Comparison of ENCODE assay signal across 9 mouse cellular contexts in genomic region chr1:63729796-63730195, GRCm38 (mm10). TPM values are rescaled to one million over a fixed set of nuclear protein-coding genes. Genes with fewer than 3 reads are reported as not detected.
A peak's percentile ranks its signal among the peaks of the same experiment; 100 is the strongest.
DNase-seq lines count a peak whose midpoint lies in the region; ATAC-seq and TF ChIP-seq lines count a peak whose summit lies in the region.
"Had no signal": no experiment of that assay in that cellular context is flagged by ENCODE, and none has a peak within 500 bp of the region (broad histone marks: within the 10 kb centered on the region; RNA-seq: fewer than 3 reads in every experiment).

No protein-coding gene starts in this region.

- peak overlapping the region; percentile 59 for H3K4me2 ChIP-seq in hindbrain, embryonic 13.5 days
- peak overlapping the region; percentile 68 for H3K4me2 ChIP-seq in midbrain, embryonic 14.5 days (ENCODE audit: low read length)

- no peak for TF ChIP-seq POLR2A in cortical plate, adult 2 months (IDR thresholded peaks at IDR 0.05; ENCODE audit: extremely low read depth, insufficient read depth, low read length)

- peaks cover 1% of the 10 kb centered on the region; the same call in 1 of the 2 replicates for H3K4me1 ChIP-seq in cortical plate, adult 2 months (ENCODE audit: control insufficient read depth, insufficient read depth, low read length)
- peaks cover 25% of the 10 kb centered on the region for H3K4me1 ChIP-seq in hindbrain, embryonic 13.5 days (replicated peaks)
- H3K4me1 ChIP-seq in midbrain, embryonic 14.5 days (ENCODE audit: control insufficient read depth, insufficient read depth, low read length): peaks cover 14% of the 10 kb centered on the region

- no peak for TF ChIP-seq CTCF in cortical plate, adult 2 months (IDR thresholded peaks at IDR 0.05; ENCODE audit: extremely low read depth, insufficient read depth, low read length)

- intact Hi-C loops in left cerebral cortex, postnatal 10 days (cut with DNase I): no loop called here

- H3K4me3 ChIP-seq in cortical plate, adult 2 months (ENCODE audit: insufficient read depth, low read length): peak overlapping the region; percentile 58
- peak overlapping the region; percentile 68 for H3K4me3 ChIP-seq in hindbrain, embryonic 13.5 days
- H3K4me3 ChIP-seq in midbrain, embryonic 14.5 days (replicated peaks; ENCODE audit: low read depth, low read length): peak overlapping the region; percentile 53

- 40% methylated on average over 8 of the region's 8 CpGs for WGBS in hindbrain, embryonic 13.5 days
- 34% methylated on average over 8 of the region's 8 CpGs for WGBS in midbrain, embryonic 14.5 days

- H3K36me3 ChIP-seq in hindbrain, embryonic 13.5 days: no peaks in the 10 kb centered on the region
- no peaks in the 10 kb centered on the region for H3K36me3 ChIP-seq in midbrain, embryonic 14.5 days (ENCODE audit: control insufficient read depth, insufficient read depth, low read length)

- H3K9me3 ChIP-seq in hindbrain, embryonic 13.5 days: no peaks in the 10 kb centered on the region
- no peaks in the 10 kb centered on the region for H3K9me3 ChIP-seq in midbrain, embryonic 14.5 days (ENCODE audit: control insufficient read depth, low read length)

- ATAC-seq in hindbrain, embryonic 13.5 days (ENCODE audit: low FRiP score): peak; percentile 71
- ATAC-seq in midbrain, embryonic 14.5 days (ENCODE audit: low FRiP score, low TSS enrichment): 0 out of 2 replicates have a peak, but pooled peaks have one; percentile 24

- peak; percentile 7 for DNase-seq in kidney, postnatal 10 days
- no peak for DNase-seq in kidney, postnatal 25 days
- DNase-seq in midbrain, embryonic 14.5 days: no peak
- DNase-seq in ovary, postnatal 36 days (ENCODE audit: low spot score): no peak
- no peak for DNase-seq in left cerebral cortex, postnatal 10 days (ENCODE audit: extremely low spot score in 1 of 2, low spot score in 2 of 2)
- DNase-seq in right cerebral cortex, postnatal 14 days: no peak

- peaks cover 12% of the 10 kb centered on the region; the same call in 1 of the 2 replicates for H3K27me3 ChIP-seq in hindbrain, embryonic 13.5 days
- no peaks in the 10 kb centered on the region for H3K27me3 ChIP-seq in midbrain, embryonic 14.5 days (ENCODE audit: control insufficient read depth, insufficient read depth, low read length)

- H3K9ac ChIP-seq in hindbrain, embryonic 13.5 days: peak overlapping the region; percentile 55
- no peak overlapping the region; the same call in 1 of the 2 replicates for H3K9ac ChIP-seq in midbrain, embryonic 14.5 days (replicated peaks; ENCODE audit: low read length)

- no peak overlapping the region for H3K27ac ChIP-seq in cortical plate, adult 2 months (ENCODE audit: insufficient read depth, low read length)
- H3K27ac ChIP-seq in hindbrain, embryonic 13.5 days: no peak overlapping the region
- no peak overlapping the region for H3K27ac ChIP-seq in midbrain, embryonic 14.5 days (replicated peaks; ENCODE audit: low read depth, low read length)

RNA-seq across cellular contexts. Expression of gene Mdh1b, which starts 0.3 kb away (rescaled TPM):
- 0.85 and 1.4 TPM in 2 replicates for polyA plus RNA-seq in cortical plate, adult 2 months (2012; rRNA removed)
- 0.48 and 0.87 TPM in 2 replicates for polyA plus RNA-seq in hindbrain, embryonic 13.5 days (2015; fragmentation: Nextera tagmentation; extraction: Ambion mirVana)
- 0.24 and 0.43 TPM in 2 replicates for polyA plus RNA-seq in midbrain, embryonic 14.5 days (2014; fragmentation: Nextera tagmentation; extraction: Ambion mirVana)
- total RNA-seq in left cerebral cortex, postnatal 10 days (2021): under 1 TPM; 0.53 to 0.71 TPM

RNA-seq across cellular contexts. Expression of gene Fastkd2, which starts 0.6 kb away (rescaled TPM):
- polyA plus RNA-seq in cortical plate, adult 2 months (2012; rRNA removed): 27.5 and 28.1 TPM in 2 replicates
- 38.5 and 38.6 TPM in 2 replicates for polyA plus RNA-seq in hindbrain, embryonic 13.5 days (2015; fragmentation: Nextera tagmentation; extraction: Ambion mirVana)
- 42.7 and 45.2 TPM in 2 replicates for polyA plus RNA-seq in midbrain, embryonic 14.5 days (2014; fragmentation: Nextera tagmentation; extraction: Ambion mirVana)
- 10 to 100 TPM; 15.6 to 17.8 TPM for total RNA-seq in left cerebral cortex, postnatal 10 days (2021)

RNA-seq across cellular contexts. Expression of gene 4933402D24Rik, which starts 39.3 kb away (rescaled TPM):
- polyA plus RNA-seq in cortical plate, adult 2 months (2012; rRNA removed): 0.15 and 0.26 TPM in 2 replicates
- 0.27 and 0.39 TPM in 2 replicates for polyA plus RNA-seq in hindbrain, embryonic 13.5 days (2015; fragmentation: Nextera tagmentation; extraction: Ambion mirVana)
- polyA plus RNA-seq in midbrain, embryonic 14.5 days (2014; fragmentation: Nextera tagmentation; extraction: Ambion mirVana): 0.43 and 0.49 TPM in 2 replicates
- under 1 TPM; 0.19 to 0.59 TPM for total RNA-seq in left cerebral cortex, postnatal 10 days (2021)

RNA-seq across cellular contexts. Expression of gene Dytn, which starts 43.1 kb away (rescaled TPM):
- polyA plus RNA-seq in cortical plate, adult 2 months (2012; rRNA removed): 0.02 and 0.13 TPM in 2 replicates
- 0.12 and 0.18 TPM in 2 replicates for polyA plus RNA-seq in hindbrain, embryonic 13.5 days (2015; fragmentation: Nextera tagmentation; extraction: Ambion mirVana)
- 0.07 TPM in 1 of 2 replicates, not detected in the other for polyA plus RNA-seq in midbrain, embryonic 14.5 days (2014; fragmentation: Nextera tagmentation; extraction: Ambion mirVana)
- under 1 TPM; 0.12 to 0.13 TPM for total RNA-seq in left cerebral cortex, postnatal 10 days (2021)
- total RNA-seq: left cerebral cortex, adult 18-20 months had no signal
